Mouse (Mus musculus): ENCODE measurements around the gene Fam174b.

DNA sequence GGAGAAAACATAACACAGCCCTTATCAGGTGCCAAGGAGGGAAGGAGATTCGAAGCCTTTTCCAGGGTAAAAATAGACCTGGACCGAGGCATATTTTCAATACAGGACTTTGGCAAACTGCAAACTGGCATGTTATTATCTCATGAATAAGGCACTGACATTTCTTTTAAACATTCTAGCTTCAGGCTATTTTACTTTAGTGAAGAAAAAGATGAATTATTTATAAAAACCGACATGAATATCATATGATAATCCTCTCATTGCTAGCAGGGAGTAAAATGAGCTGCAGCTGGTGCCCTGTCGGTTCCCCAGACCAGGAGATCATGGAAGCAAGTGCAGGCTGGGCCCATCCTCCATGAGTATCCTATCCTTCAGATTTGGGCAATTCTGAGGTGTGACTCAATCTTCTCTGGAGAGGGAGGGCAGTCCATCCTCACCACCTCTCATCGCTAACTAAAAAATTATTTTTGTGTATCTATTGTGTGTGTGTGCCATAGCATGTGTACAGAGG, 21.6 kb upstream of the Fam174b start:
- TF ChIP-seq CTCF (IDR thresholded peaks at IDR 0.05; ENCODE audit: insufficient read depth, low read length) = no peak
- TF ChIP-seq POLR2A (IDR thresholded peaks at IDR 0.05; ENCODE audit: borderline replicate concordance, extremely low read depth, low read depth, low read length) = no peak

Measured in lung, adult 2 months (tissue).